Mouse (Mus musculus) G1E (cell line): Measurements from ENCODE around the gene Efcab9.

ENCODE experiments used
- CTCF ChIP-seq: IDR thresholded peaks from 2 replicates; pipeline ENCODE4 v1.5.1; 2012; ENCODE audit warnings: low read depth, low read length, inconsistent platforms, mixed read lengths
- GATA1 ChIP-seq: IDR thresholded peaks from 2 replicates; pipeline ENCODE4 v1.6.1; 2012; ENCODE audit warnings: borderline replicate concordance, low read length, inconsistent platforms, mixed read lengths
- GATA2 ChIP-seq: IDR thresholded peaks from 2 replicates; pipeline ENCODE4 v1.6.1; 2012; ENCODE audit warnings: low read depth, low read length, inconsistent platforms, borderline replicate concordance
- POLR2AphosphoS5 ChIP-seq: IDR thresholded peaks from 2 replicates; pipeline ENCODE4 v1.6.1; 2012; ENCODE audit warnings: low read depth, low read length, inconsistent platforms; ENCODE audit not compliant: insufficient replicate concordance
- TAL1 ChIP-seq: conservative IDR thresholded peaks from 2 replicates; pipeline ENCODE4 v1.6.1; 2012; ENCODE audit warnings: low read depth, low read length, inconsistent platforms, mixed read lengths

DNA sequence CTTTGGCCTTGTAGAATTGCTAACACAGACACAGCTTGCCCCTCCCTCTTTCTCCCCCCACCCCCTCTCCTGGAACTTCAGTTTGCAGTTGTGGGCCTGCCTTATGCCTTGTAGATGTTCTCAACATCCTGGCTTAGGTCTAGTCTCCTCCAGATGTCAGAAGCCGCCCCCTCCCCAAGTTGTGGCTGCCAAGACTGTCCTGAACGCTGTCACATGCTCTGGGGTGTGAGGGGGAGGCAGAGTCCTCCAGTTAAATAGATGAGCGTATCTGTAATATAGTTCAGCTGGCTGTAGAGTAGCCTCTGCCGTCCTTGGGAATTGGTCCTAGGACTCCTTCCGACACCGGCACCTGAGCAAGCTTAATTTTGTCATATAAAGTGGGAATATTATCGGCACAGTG, 7.8 kb upstream of the Efcab9 start:
- no peak for TF ChIP-seq GATA2
- no peak for TF ChIP-seq CTCF
- TF ChIP-seq GATA1: no peak
- TF ChIP-seq TAL1: no peak
- TF ChIP-seq POLR2AphosphoS5: no peak
